Mouse (Mus musculus) heart, postnatal 0 days (tissue): Measurements from ENCODE around the gene Pla2g2f. TPM values are rescaled to one million over a fixed set of nuclear protein-coding genes. Genes with fewer than 3 reads are reported as not detected.

Experiments used
- ATAC-seq: fragments of 200-750 bp; cut with Nextera tagmentation; 2 replicates; pipeline ENCODE4 v1.8.0; 2017; ENCODE audit warnings: low read depth, moderate number of reproducible peaks, moderate library complexity; ENCODE audit not compliant: insufficient read depth
- DNase-seq: peaks from one replicate; pipeline ENCODE4 v3.0.0-alpha.2; 2016; ENCODE audit warnings: low spot score
- H3K27ac ChIP-seq: fragments of 300-500 bp; sonication (generic); 2 replicates; pipeline ENCODE4 v1.5.1; 2014; ENCODE audit warnings: low read depth, mild to moderate bottlenecking
- H3K27me3 ChIP-seq: fragments of 300-500 bp; sonication (generic); 2 replicates; pipeline ENCODE4 v1.6.1; 2014; ENCODE audit warnings: low read length, mixed read lengths; ENCODE audit not compliant: control insufficient read depth, insufficient read depth
- H3K36me3 ChIP-seq: fragments of 300-500 bp; sonication (generic); replicated peaks from 2 replicates; pipeline ENCODE4 v1.6.1; 2014; ENCODE audit warnings: low read length, mixed read lengths; ENCODE audit not compliant: control insufficient read depth, insufficient read depth
- H3K4me1 ChIP-seq: fragments of 300-500 bp; sonication (generic); 2 replicates; pipeline ENCODE4 v1.6.1; 2014; ENCODE audit warnings: antibody characterized with exemption; ENCODE audit not compliant: control insufficient read depth, insufficient read depth
- H3K4me2 ChIP-seq: fragments of 300-500 bp; sonication (generic); 2 replicates; pipeline ENCODE4 v1.6.1; 2014; ENCODE audit warnings: low read depth, mild to moderate bottlenecking, low read length, moderate library complexity
- H3K4me3 ChIP-seq: fragments of 300-500 bp; sonication (generic); 2 replicates; pipeline ENCODE4 v1.5.1; 2014; ENCODE audit warnings: low read depth, low read length
- H3K9ac ChIP-seq: fragments of 300-500 bp; sonication (generic); replicated peaks from 2 replicates; pipeline ENCODE4 v1.6.1; 2014; ENCODE audit warnings: low read depth, low read length, mixed read lengths
- H3K9me3 ChIP-seq: fragments of 300-500 bp; sonication (generic); replicated peaks from 2 replicates; pipeline ENCODE4 v1.6.1; 2016; ENCODE audit warnings: low read length; ENCODE audit not compliant: control insufficient read depth
- CTCF ChIP-seq: IDR thresholded peaks from 2 replicates; pipeline ENCODE4 v1.5.1; 2016; ENCODE audit warnings: antibody characterized with exemption, control low read depth, low read depth
- EP300 ChIP-seq: IDR thresholded peaks from 2 replicates; pipeline ENCODE4 v1.6.1; 2016; ENCODE audit warnings: antibody characterized with exemption, low read depth
- WGBS: fragments of 180-500 bp; shearing (Covaris S2); extraction: QIAGEN DNeasy Blood & Tissue Kit; methylation state at CpG from one replicate; pipeline ENCODE4 v1.1.7; 2014; 5-methylcytosine and 5-hydroxymethylcytosine counted together
- polyA plus RNA-seq: library from polyadenylated mRNA; unstranded; fragments of >200 nt; fragmentation: Nextera tagmentation; extraction: Ambion mirVana; gene quantifications from 2 replicates; pipeline ENCODE4 v1.2.1, GENCODE M21; 2015
- total RNA-seq: library from RNA; depleted of rRNA; stranded (reverse); fragments of >200 nt; gene quantifications from 2 replicates; pipeline ENCODE4 v1.2.3, GENCODE M21; 2014; ENCODE audit warnings: low replicate concordance

Gene Pla2g2f
- total and polyA plus RNA-seq, 2 experiments from 2014 or later, result not detected

DNA sequence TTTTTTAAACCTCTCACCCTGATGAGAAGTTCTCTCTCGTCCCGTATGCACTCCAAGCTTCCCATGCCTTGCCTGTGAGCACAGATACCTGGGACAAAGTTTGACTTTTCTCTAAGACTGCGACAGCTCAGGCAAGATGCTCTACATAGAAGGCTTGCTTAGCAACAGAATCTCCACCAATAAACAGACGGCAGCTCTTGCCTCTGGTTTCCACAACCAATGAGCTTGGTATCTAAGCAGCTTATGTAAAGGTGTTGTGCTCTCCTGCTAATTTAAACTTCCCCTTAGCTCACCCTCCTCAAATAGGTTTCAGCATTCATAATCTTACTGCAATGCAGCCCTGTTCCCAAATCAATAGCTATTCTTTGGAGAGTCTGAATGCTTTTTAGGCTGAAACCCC lies 44.2 kb upstream of the Pla2g2f start:
- ATAC-seq (no peak), DNase-seq (no peak)
- 78% methylated on average over 4 of the region's 4 CpGs for WGBS
- H3K27ac ChIP-seq, result no peak overlapping the region
- H3K4me1 ChIP-seq, result 0 out of 2 replicates have a peak, but pooled peaks cover 8% of the 10 kb centered on the region
- no peaks in the 10 kb centered on the region for H3K36me3 ChIP-seq
- no peak overlapping the region for H3K4me2 ChIP-seq
- H3K27me3 ChIP-seq, result 0 out of 2 replicates have a peak, but pooled peaks cover 3% of the 10 kb centered on the region
- H3K4me3 ChIP-seq, result no peak overlapping the region
- H3K9me3 ChIP-seq, result no peaks in the 10 kb centered on the region
- no peak overlapping the region for H3K9ac ChIP-seq
- TF ChIP-seq CTCF (no peak), EP300 (no peak)

DNA sequence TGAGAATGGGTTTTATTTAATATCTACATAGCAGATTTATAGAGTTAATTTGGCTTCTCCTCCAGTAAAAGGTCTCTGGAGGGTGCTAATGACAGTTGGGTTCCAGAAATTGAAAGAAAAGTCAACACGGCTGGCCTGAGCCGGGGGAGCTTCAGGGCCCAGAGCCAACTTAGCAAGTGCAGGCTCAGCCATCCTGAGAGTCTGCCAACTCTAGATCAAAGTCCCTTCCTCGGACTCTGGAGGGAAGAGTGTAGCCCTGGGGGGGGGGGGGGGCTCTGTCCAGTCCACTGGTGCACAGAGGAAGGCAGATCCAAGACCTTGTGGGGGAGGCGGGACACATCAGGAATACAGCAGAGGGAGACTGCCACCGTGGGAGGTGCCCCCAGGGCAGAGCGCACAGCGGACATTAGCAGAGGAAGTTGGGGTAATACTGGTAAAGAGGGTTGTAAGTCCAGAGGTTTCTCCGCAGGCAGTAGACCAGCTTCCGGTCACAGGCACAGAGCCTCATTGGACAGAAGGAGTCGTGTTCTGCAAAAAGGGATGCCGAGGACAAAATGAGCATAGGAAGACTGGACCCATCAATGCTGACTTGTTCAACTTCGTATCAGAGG lies 42.8 kb upstream of the Pla2g2f start:
- H3K27me3 ChIP-seq, result 0 out of 2 replicates have a peak, but pooled peaks cover 3% of the 10 kb centered on the region
- WGBS, result 56% methylated on average over 12 of the region's 12 CpGs
- no peak overlapping the region for H3K27ac ChIP-seq
- H3K9ac ChIP-seq, result no peak overlapping the region
- H3K36me3 ChIP-seq, result no peaks in the 10 kb centered on the region
- TF ChIP-seq CTCF, result no peak
- TF ChIP-seq EP300, result no peak
- peak overlapping the region; percentile 9; the same call in 1 of the 2 replicates for H3K4me2 ChIP-seq
- H3K4me1 ChIP-seq, result 0 out of 2 replicates have a peak, but pooled peaks cover 8% of the 10 kb centered on the region
- no peak overlapping the region for H3K4me3 ChIP-seq
- DNase-seq, result peak; percentile 13
- no peaks in the 10 kb centered on the region for H3K9me3 ChIP-seq
- no peak for ATAC-seq

DNA sequence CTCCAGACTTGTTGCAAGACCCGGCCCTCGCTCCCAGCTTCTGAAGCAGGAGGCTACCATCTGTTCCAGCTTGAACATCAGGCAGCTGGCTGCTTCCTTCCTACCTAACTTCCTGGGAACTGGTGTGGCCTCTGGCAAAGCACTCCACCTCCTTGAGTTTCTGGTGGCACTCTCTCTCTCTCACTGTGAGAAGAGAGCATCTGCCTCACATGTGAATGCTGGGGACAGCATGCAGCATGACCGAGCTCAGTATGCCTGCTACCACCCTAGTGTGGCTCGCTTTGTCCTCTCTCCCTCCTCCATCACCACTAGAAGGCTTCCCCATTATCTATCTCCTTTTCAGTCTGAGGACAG lies 39.8 kb upstream of the Pla2g2f start:
- H3K4me1 ChIP-seq, result 0 out of 2 replicates have a peak, but pooled peaks cover 8% of the 10 kb centered on the region
- H3K27me3 ChIP-seq, result peaks cover 4% of the 10 kb centered on the region; the same call in 1 of the 2 replicates
- no peak for DNase-seq
- no peak for ATAC-seq
- no peaks in the 10 kb centered on the region for H3K36me3 ChIP-seq
- H3K27ac ChIP-seq, result no peak overlapping the region
- no peak for TF ChIP-seq CTCF
- no peak overlapping the region for H3K9ac ChIP-seq
- WGBS, result 74% methylated on average over 4 of the region's 4 CpGs
- H3K9me3 ChIP-seq, result 0 out of 2 replicates have a peak, but pooled peaks cover 4% of the 10 kb centered on the region
- no peak overlapping the region for H3K4me2 ChIP-seq
- no peak overlapping the region for H3K4me3 ChIP-seq

DNA sequence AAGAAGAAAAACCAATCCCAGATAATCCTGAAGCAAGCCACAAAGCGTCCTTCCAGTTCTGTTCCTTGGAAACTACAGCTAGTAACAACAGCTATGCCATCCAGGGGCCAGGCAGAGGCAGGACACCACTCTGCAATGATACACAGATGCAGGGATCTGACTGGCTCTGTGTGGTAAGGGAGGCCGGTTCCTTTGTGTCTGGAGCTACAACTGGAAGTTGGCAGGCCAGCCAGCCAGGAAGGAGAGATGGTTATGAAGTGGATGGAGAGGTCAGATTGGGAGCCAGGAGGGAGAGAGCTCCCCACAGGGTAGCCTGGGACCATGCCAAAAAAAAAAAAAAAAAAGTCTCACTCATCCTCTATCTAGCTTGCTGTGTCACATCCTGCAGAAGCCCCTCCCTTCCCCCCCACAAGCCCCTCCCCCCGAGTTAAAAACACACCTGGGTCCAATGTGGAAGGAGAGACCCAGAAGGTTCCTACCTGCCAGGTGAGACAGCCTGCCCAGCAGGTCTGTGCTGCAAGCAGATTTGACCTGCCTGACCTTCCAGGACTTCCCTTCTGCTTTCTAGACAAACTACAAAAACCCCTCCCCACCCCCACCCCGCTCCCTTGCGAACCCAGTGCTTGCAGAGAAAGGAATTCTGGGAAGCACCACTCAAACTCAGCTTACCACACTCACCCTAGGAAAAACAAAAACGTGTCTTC lies 39.2 kb upstream of the Pla2g2f start:
- 0 out of 2 replicates have a peak, but pooled peaks cover 4% of the 10 kb centered on the region for H3K9me3 ChIP-seq
- 0 out of 2 replicates have a peak, but pooled peaks cover 8% of the 10 kb centered on the region for H3K4me1 ChIP-seq
- no peak overlapping the region for H3K27ac ChIP-seq
- no peak overlapping the region for H3K4me2 ChIP-seq
- ATAC-seq (no peak), DNase-seq (no peak)
- H3K9ac ChIP-seq, result no peak overlapping the region
- H3K4me3 ChIP-seq, result no peak overlapping the region
- TF ChIP-seq CTCF (no peak), EP300 (no peak)
- H3K27me3 ChIP-seq, result peaks cover 9% of the 10 kb centered on the region; the same call in 1 of the 2 replicates
- H3K36me3 ChIP-seq, result no peaks in the 10 kb centered on the region
- 40% methylated on average over 6 of the region's 6 CpGs for WGBS

DNA sequence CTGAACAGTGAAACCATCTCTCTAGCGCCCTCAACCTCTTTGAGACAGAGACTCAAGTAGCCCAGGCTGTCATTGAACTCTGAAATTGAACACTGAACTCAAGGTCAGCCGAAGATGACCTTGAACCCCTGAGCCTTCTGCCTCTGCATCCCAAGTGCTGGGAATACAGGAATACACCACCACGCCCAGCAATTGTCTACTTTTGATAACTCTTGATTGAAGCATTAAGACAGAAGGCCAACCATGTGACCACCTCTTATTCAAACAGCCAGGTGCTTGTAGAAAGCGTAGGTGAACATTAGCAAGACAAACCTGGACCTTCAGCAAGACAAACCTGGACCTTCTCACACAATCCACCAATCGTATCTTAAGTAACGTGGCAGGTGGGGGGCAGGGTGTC lies 36.9 kb upstream of the Pla2g2f start:
- Histone ChIP-seq H3K27me3 (peaks cover 24% of the 10 kb centered on the region), H3K9me3 (0 out of 2 replicates have a peak, but pooled peaks cover 4% of the 10 kb centered on the region), H3K36me3 (no peaks in the 10 kb centered on the region), H3K4me2 (no peak overlapping the region), H3K27ac (no peak overlapping the region), H3K9ac (no peak overlapping the region), H3K4me3 (no peak overlapping the region), H3K4me1 (no peaks in the 10 kb centered on the region)
- 82% methylated on average over 6 of the region's 6 CpGs for WGBS
- no peak for ATAC-seq
- no peak for TF ChIP-seq CTCF
- TF ChIP-seq EP300, result no peak
- no peak for DNase-seq
